Mouse (Mus musculus) brain, embryonic 14.5 days (tissue): ENCODE data around the gene I0C0044D17Rik.
"Not testable (repeated sequence)": the region's sequence is repeated elsewhere in the genome, so short reads cannot be mapped to it uniquely, and the experiment has no call there.

ENCODE experiments used
- CTCF ChIP-seq: fragments of 200-500 bp; IDR thresholded peaks from 2 replicates; pipeline ENCODE4 v1.5.1; 2012; ENCODE audit warnings: inconsistent platforms, mild to moderate bottlenecking, moderate library complexity, borderline replicate concordance; ENCODE audit not compliant: insufficient read depth, insufficient read length; ENCODE audit errors: extremely low read depth
- POLR2A ChIP-seq: fragments of 200-500 bp; IDR thresholded peaks from 2 replicates; pipeline ENCODE4 v1.6.1; 2012; ENCODE audit warnings: mild to moderate bottlenecking, inconsistent platforms, borderline replicate concordance; ENCODE audit not compliant: poor library complexity, insufficient read depth, insufficient read length, severe bottlenecking; ENCODE audit errors: extremely low read depth

DNA sequence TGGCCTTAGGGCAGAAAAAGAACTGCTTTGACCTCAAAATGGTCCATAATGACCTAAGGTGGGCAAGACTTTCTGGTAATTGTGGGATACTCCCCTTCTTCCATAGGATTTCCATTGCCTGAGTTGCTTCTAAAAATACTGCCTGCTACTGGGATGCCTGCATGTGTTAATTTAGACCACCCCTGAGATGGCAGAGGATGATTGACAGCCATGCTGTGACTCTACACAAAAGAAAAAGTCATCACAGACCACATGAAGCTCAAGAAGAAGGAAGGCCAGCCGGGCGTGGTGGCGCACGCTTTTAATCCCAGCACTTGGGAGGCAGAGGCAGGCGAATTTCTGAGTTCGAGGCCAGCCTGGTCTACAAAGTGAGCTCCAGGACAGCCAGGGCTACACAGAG, 17.6 kb upstream of the I0C0044D17Rik start:
- not testable (repeated sequence) for TF ChIP-seq CTCF, POLR2A
